Mouse (Mus musculus) kidney, adult 2 months (tissue): ENCODE data around the gene Plekho2. TPM values are rescaled to one million over a fixed set of nuclear protein-coding genes. Genes with fewer than 3 reads are reported as not detected.

Experiments used
- DNase-seq: peaks from one replicate; pipeline ENCODE4 v3.0.0; 2021
- H3K27ac ChIP-seq: fragments of 200-500 bp; 2 replicates; pipeline ENCODE4 v1.5.1; 2012; ENCODE audit warnings: low read depth, low read length, control low read depth, inconsistent platforms; ENCODE audit not compliant: insufficient read depth
- H3K27me3 ChIP-seq: fragments of 200-500 bp; replicated peaks from 2 replicates; pipeline ENCODE4 v1.6.1; 2012; ENCODE audit warnings: mild to moderate bottlenecking, moderate library complexity, low read length, inconsistent platforms; ENCODE audit not compliant: control insufficient read depth, insufficient read depth
- H3K36me3 ChIP-seq: fragments of 200-500 bp; 2 replicates; pipeline ENCODE4 v1.6.1; 2012; ENCODE audit warnings: mild to moderate bottlenecking, moderate library complexity, low read length, inconsistent platforms; ENCODE audit not compliant: control insufficient read depth, insufficient read depth
- H3K4me1 ChIP-seq: fragments of 200-500 bp; 2 replicates; pipeline ENCODE4 v1.6.1; 2011; ENCODE audit warnings: low read length; ENCODE audit not compliant: control insufficient read depth, insufficient read depth
- H3K4me3 ChIP-seq: fragments of 200-500 bp; 2 replicates; pipeline ENCODE4 v1.5.1; 2011; ENCODE audit warnings: mild to moderate bottlenecking, low read depth, low read length, control low read depth; ENCODE audit not compliant: insufficient read depth
- CTCF ChIP-seq: fragments of 200-500 bp; conservative IDR thresholded peaks from 2 replicates; pipeline ENCODE4 v1.5.1; 2011; ENCODE audit warnings: low read depth, mild to moderate bottlenecking, control low read depth, low read length, moderate library complexity, mixed read lengths; ENCODE audit not compliant: insufficient read depth, insufficient read length
- POLR2A ChIP-seq: fragments of 200-500 bp; IDR thresholded peaks from one replicate; pipeline ENCODE4 v1.6.1; 2011; ENCODE audit warnings: low read depth, low read length, control low read depth
- WGBS: fragments of 180-500 bp; shearing (Covaris S2); methylation state at CpG from one replicate; pipeline ENCODE4 v1.1.7; 2018; 5-methylcytosine and 5-hydroxymethylcytosine counted together
- polyA plus RNA-seq: library from polyadenylated mRNA; depleted of rRNA; stranded (reverse); fragments of >200 nt; gene quantifications from 2 replicates; pipeline ENCODE4 v1.2.3, GENCODE M21; 2012

Plekho2 gene
- polyA plus RNA-seq, 1 experiment: 10.4 TPM

DNA sequence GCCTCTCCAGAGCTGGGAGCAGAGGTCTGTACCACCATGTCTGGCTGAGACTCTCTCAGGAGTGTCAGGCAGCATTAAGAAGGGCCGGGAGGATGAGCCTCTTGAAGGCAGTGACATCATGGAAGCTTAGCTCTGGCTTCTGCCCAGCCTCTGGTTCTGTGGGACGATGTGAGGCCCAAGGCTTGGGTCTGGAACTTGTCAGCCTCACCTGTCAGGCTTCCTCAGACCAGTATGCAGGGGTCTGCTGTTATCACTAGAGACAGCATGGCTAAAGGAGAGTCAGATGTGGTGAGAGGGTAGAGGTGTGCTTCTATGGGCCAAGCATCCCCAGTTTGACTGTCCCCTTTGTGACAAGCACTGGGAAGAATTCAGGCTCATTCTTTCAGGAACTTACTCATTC, 33.3 kb upstream of the Plekho2 start:
- DNase-seq: no peak
- no peak overlapping the region for H3K4me3 ChIP-seq
- no peak overlapping the region for H3K27ac ChIP-seq
- no peak for TF ChIP-seq POLR2A
- no peak for TF ChIP-seq CTCF
- no peaks in the 10 kb centered on the region; the same call in 1 of the 2 replicates for H3K4me1 ChIP-seq
- H3K27me3 ChIP-seq: no peaks in the 10 kb centered on the region
- WGBS: 70% methylated on average over 2 of the region's 2 CpGs
- H3K36me3 ChIP-seq: no peaks in the 10 kb centered on the region

DNA sequence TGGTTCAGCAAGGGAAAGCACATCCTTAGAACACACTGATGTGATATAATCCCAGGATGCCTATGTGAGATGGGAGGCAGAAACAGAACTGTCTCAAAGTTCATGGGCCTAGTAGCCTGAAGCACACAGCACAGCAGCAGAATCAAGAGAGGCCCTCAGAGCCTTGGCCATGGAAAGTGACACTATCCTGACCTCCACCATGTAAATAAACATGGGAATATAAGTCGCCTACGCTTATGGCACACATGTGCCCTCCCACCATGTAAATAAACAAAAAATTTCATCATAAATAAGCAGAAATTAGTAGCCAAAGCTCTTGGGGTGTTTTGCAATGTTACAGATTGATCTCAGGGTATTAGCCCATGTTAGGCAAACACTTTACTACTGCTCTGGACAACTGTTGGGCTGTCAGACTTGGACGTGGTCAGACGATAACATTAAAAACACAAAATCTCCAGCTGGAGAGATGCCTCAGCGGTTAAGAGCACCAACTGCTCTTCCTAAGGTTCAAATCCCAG, 32.2 kb upstream of the Plekho2 start:
- no peak for DNase-seq
- 85% methylated on average over 5 of the region's 5 CpGs for WGBS

DNA sequence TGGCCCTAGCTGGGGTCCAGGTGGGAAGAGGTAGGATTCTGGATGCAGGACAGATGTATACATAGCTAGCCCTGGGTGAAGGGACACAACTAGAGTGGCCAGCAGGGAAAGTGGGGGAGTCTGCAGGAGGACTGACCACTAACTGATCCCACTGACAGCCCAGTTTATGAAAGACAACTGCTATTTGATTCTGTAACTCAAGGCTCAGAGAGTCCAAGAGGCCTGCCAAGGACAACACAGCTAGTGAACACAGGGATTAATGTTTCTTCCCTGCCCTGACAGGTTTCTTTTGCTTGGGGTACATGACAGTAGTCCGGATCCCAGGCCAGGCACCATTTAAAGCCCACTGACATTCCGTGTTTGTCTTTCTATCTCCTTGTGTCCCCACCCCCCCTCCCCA, 27.3 kb upstream of the Plekho2 start:
- H3K27me3 ChIP-seq: no peaks in the 10 kb centered on the region
- no peak for TF ChIP-seq POLR2A
- 77% methylated on average over 2 of the region's 2 CpGs for WGBS
- H3K27ac ChIP-seq: no peak overlapping the region
- no peak overlapping the region for H3K4me3 ChIP-seq
- no peak for DNase-seq
- no peaks in the 10 kb centered on the region; the same call in 1 of the 2 replicates for H3K4me1 ChIP-seq
- H3K36me3 ChIP-seq: no peaks in the 10 kb centered on the region

More for the DNA sequence above, 32.2 kb upstream of the Plekho2 start:
- Histone ChIP-seq H3K27me3 (no peaks in the 10 kb centered on the region), H3K4me1 (no peaks in the 10 kb centered on the region; the same call in 1 of the 2 replicates), H3K4me3 (no peak overlapping the region), H3K27ac (no peak overlapping the region), H3K36me3 (no peaks in the 10 kb centered on the region)
- TF ChIP-seq POLR2A (no peak), CTCF (no peak)

DNA sequence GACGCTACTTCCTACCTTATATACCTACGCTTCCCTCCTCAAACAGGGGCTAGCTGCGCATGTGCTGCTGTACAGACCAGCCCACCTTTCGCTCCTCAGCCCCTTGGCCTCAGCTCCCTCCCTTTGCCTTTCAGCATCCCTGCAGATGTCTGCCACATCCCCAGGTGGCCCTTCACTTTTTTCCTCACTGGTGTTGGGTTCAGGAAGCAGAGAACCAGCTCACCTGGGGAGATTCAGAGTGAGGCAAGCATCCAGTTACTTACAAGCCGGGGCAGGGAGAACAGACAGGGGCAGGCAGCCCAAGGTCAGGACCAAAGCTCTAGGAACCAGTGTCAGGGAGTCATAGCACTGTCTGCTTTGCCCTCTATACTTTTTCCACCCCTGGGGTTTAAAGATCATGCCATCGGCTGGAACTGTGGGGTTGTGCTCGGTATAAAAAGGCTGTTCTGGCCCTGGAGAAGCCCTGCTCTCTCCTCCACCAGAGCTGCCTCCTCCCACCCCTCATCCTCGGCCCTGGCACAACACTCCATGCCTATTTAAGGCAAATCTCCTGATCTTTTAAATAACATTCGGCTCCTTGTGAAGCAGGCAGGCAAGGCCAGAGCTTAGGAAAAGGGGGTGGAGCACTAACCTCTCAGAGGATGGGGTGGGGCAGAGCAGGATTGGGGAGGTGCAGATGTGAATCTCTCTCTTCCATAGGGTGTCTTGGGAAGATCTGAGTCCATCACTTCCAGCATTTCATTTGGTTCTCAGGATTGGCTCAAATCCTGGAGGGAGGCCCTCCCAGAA, 26.7 kb upstream of the Plekho2 start:
- Histone ChIP-seq H3K4me1 (no peaks in the 10 kb centered on the region; the same call in 1 of the 2 replicates), H3K27ac (no peak overlapping the region), H3K36me3 (no peaks in the 10 kb centered on the region), H3K4me3 (no peak overlapping the region), H3K27me3 (no peaks in the 10 kb centered on the region)
- WGBS: 62% methylated on average over 9 of the region's 9 CpGs
- no peak for DNase-seq
- no peak for TF ChIP-seq CTCF
- TF ChIP-seq POLR2A: no peak

DNA sequence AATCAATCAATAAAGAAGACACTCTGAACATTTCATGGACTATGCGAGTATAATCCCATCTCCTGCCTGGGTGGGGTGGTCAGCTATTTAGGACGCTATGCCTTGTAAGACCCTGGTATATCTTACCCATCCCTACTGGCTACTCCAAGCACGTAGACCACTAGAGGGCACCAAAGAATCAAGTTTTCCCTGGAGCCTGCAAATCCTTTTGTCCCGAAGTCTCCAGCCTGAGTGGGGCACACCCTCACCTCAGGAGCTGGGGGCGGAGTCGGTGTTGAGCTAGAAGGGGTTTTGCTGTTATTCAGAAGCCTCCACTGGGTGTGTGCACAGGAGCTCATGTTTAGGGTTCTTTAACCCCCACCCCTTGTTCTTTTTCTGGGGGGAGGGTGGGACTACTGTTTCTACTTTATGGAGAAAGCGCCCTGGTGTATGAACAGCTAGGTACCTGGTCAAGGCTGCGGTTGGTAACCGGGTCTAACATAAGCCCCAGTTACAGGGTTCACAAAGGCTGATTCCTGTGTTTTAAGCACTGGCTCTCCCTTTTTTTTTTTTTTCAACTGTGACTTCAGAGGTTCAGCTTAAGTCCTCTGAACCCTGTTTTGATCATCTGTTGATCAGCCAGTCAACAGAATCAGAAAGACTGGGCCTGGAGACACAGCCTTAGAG, 25.8 kb upstream of the Plekho2 start:
- WGBS: 14% methylated on average over 9 of the region's 9 CpGs
- no peak for TF ChIP-seq POLR2A
- TF ChIP-seq CTCF: peak; percentile 75
- H3K4me1 ChIP-seq: no peaks in the 10 kb centered on the region; the same call in 1 of the 2 replicates

DNA sequence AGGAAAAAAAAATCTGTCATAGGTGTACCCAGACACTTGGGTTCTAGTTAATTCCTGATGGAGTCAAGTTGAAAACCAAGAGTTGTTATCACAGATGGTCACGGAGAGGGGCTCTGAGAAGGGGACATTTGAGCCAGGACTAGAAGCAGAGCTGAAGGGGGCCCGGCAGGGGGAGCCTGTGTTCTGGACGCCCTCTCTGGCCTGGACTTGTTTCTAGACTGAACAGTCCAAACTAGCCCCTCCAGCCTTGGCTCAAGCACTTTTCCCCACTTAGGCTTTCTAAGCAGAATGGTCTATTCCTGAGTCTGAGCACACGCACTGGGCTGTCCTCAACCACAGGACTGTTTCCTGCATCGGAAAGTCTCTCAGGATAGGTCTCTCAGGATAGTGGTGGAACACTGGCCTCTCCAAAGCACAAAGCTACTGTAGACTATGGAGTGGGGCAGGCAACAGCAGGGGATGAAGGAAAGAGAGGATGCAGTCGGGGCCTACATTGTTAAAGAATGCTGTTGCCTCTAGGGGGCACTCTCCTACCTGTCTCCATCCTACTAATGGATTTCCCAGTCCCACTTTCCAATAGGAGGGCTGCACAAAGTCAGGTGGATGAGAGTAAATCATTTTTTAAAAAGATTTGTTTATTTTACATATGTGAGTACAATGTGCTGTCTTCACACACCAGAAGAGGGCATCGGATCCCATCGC, 23.7 kb upstream of the Plekho2 start:
- Histone ChIP-seq H3K27ac (no peak overlapping the region), H3K4me1 (no peaks in the 10 kb centered on the region; the same call in 1 of the 2 replicates), H3K36me3 (no peaks in the 10 kb centered on the region), H3K27me3 (no peaks in the 10 kb centered on the region; the same call in 1 of the 2 replicates), H3K4me3 (no peak overlapping the region)
- 63% methylated on average over 8 of the region's 8 CpGs for WGBS
- peak; percentile 54 for TF ChIP-seq CTCF
- TF ChIP-seq POLR2A: no peak
- peak; percentile 23 for DNase-seq

More for the DNA sequence above, 25.8 kb upstream of the Plekho2 start:
- Histone ChIP-seq H3K27me3 (no peaks in the 10 kb centered on the region), H3K27ac (no peak overlapping the region), H3K36me3 (no peaks in the 10 kb centered on the region), H3K4me3 (no peak overlapping the region)
- DNase-seq: peak; percentile 80
